Mouse (Mus musculus): Measurements from ENCODE around the gene Synpo2l. TPM values are rescaled to one million over a fixed set of nuclear protein-coding genes. Genes with fewer than 3 reads are reported as not detected.

Gene Synpo2l
- polyA plus RNA-seq, 1 experiment from 2014 or later: 0.41 TPM

DNA sequence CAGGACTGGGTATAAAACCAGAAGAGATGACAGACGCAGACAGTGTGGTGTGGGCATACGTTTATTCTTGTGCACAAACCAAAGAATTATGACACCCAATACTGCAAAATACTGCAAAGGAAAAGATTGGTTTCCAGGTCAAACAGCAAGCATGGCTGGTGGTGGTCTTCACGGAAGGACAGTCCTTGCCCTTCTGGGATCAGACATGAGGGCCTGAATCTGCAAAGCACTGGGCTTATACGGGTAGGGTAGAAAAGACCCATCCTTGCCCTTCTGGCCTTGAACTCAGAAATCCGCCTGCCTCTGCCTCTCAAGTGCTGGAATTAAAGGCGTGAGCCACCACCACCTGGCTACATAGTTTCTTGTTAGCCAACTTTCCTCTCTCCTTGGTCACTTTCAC lies 9.3 kb downstream of the Synpo2l start:
- no peak overlapping the region for H3K4me3 ChIP-seq (replicated peaks)
- H3K27ac ChIP-seq: no peak overlapping the region
- no peak overlapping the region for H3K4me2 ChIP-seq
- ATAC-seq (ENCODE audit: low read depth): no peak
- no peak overlapping the region for H3K9ac ChIP-seq
- peaks cover 29% of the 10 kb centered on the region for H3K27me3 ChIP-seq
- no peaks in the 10 kb centered on the region for H3K9me3 ChIP-seq (replicated peaks)
- H3K36me3 ChIP-seq: no peaks in the 10 kb centered on the region
- peaks cover 19% of the 10 kb centered on the region for H3K4me1 ChIP-seq (replicated peaks)
- 76% methylated on average over 6 of the region's 6 CpGs for WGBS (ENCODE audit: insufficient replicate concordance)
- no peak for DNase-seq

DNA sequence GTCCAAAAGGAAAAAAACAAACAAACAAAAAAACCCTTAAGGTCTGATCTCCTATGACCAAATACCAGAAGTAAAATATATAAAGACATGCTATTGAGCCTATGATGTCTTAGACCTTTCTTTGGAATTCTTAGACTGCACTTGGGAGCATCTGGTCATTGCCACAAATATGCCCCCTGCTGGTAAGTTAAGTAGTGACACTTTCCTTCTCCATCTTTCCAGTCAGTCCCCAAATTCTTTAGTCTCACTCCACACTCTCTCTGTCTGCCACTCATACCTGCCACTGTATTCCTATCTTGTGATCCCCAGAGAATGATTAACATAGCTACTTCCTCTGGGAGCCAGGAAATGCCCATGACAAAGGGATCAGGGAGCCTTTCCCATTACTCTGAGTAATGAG lies 9.8 kb downstream of the Synpo2l start:
- H3K36me3 ChIP-seq: no peaks in the 10 kb centered on the region
- peaks cover 23% of the 10 kb centered on the region for H3K27me3 ChIP-seq
- ATAC-seq (ENCODE audit: low read depth) (no peak), DNase-seq (no peak)
- H3K27ac ChIP-seq: no peak overlapping the region
- peaks cover 19% of the 10 kb centered on the region for H3K4me1 ChIP-seq (replicated peaks)
- H3K4me2 ChIP-seq: no peak overlapping the region
- no peaks in the 10 kb centered on the region for H3K9me3 ChIP-seq (replicated peaks)
- no peak overlapping the region for H3K4me3 ChIP-seq (replicated peaks)
- H3K9ac ChIP-seq: no peak overlapping the region

DNA sequence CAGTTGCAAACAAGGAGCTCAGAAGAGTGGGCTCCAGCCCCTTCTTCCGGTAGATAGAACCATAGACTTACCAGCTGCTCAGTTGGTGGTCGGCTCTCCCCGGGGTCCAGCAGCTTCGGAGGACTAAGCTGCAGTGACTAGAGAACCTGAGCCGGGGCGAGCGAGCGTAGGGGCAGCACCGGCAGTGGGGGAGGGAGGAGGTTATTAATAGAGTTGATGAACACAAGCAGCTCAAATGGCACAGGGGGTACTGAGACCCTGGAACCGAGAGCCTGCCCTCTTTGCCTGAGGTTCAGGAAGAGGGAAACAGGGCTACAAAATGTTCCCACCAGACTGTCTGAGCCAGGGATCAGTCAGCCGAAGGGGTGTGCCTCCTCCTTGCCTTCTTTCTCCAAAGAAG lies 11.8 kb downstream of the Synpo2l start, which contains the start of gene Myoz1:
Myoz1 (minus strand) TSS at position 180 of the 400 bp plus-strand sequence.
- H3K9ac ChIP-seq: no peak within 1 kb of the TSS
- WGBS (ENCODE audit: insufficient replicate concordance): 60% methylated on average over 11 of the region's 11 CpGs
- no peak for DNase-seq

GRCm38 (mm10) chr14:20655731-20656130 lies 12.4 kb downstream of the Synpo2l start:
- Histone ChIP-seq H3K9ac (no peak overlapping the region), H3K27ac (no peak overlapping the region), H3K4me1 (replicated peaks) (peaks cover 8% of the 10 kb centered on the region; the same call in 1 of the 2 replicates), H3K9me3 (replicated peaks) (no peaks in the 10 kb centered on the region), H3K27me3 (no peaks in the 10 kb centered on the region), H3K36me3 (no peaks in the 10 kb centered on the region), H3K4me2 (no peak overlapping the region), H3K4me3 (replicated peaks) (no peak overlapping the region)
- 61% methylated on average over 9 of the region's 9 CpGs for WGBS (ENCODE audit: insufficient replicate concordance)
- ATAC-seq (ENCODE audit: low read depth) (no peak), DNase-seq (no peak)

More for the DNA sequence above, 11.8 kb downstream of the Synpo2l start, which contains the start of gene Myoz1:
- Histone ChIP-seq H3K4me1 (replicated peaks) (peaks cover 13% of the 10 kb centered on the region), H3K27me3 (peaks cover 4% of the 10 kb centered on the region), H3K9me3 (replicated peaks) (no peaks in the 10 kb centered on the region), H3K27ac (no peak within 1 kb of the TSS), H3K36me3 (no peaks in the 10 kb centered on the region), H3K4me3 (replicated peaks) (no peak within 1 kb of the TSS), H3K4me2 (no peak within 1 kb of the TSS)
- no peak for ATAC-seq (ENCODE audit: low read depth)

- no peaks in the 10 kb centered on the region for H3K36me3 ChIP-seq
- H3K9ac ChIP-seq: no peak overlapping the region
- H3K4me1 ChIP-seq (replicated peaks): 0 out of 2 replicates have a peak, but pooled peaks cover 3% of the 10 kb centered on the region
- no peaks in the 10 kb centered on the region for H3K27me3 ChIP-seq
- no peak overlapping the region for H3K27ac ChIP-seq
- ATAC-seq (ENCODE audit: low read depth): no peak
- no peak overlapping the region for H3K4me3 ChIP-seq (replicated peaks)
- no peak overlapping the region for H3K4me2 ChIP-seq
- 61% methylated on average over 9 of the region's 9 CpGs for WGBS (ENCODE audit: insufficient replicate concordance)
- DNase-seq: no peak
- H3K9me3 ChIP-seq (replicated peaks): no peaks in the 10 kb centered on the region
These were observed 13.3 kb downstream of the Synpo2l start for GRCm38 (mm10) chr14:20654690-20655421.

DNA sequence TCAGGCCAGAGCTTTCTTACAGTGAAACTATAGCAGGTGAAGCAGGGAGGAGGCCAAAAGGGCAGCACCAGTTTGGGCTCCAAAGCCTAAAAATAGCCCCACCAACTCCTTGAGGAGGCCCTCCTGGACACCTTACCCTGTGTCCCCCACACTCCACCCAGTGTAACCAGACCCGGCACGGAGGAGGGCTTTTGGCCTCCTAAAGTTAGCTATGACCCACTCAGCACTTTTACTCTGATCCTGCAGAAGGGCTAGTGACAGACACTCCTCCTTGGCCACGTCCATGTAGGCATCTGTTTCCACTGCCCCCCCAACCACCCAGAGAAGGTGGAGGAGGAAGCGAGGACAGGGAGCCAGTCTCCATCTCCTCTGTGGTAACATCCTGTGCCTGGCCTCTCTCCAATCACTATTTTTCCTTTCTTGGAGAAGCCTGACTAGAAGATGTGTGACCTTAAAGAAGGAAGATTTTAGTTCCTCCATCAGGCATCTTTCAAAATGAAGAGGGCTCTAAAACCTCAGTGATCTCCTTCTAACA lies 16.4 kb downstream of the Synpo2l start:
- no peaks in the 10 kb centered on the region for H3K36me3 ChIP-seq
- H3K4me2 ChIP-seq: no peak overlapping the region
- WGBS (ENCODE audit: insufficient replicate concordance): 52% methylated on average over 4 of the region's 4 CpGs
- ATAC-seq (ENCODE audit: low read depth): no peak
- H3K27me3 ChIP-seq: no peaks in the 10 kb centered on the region
- no peak for DNase-seq
- no peak overlapping the region for H3K9ac ChIP-seq
- no peak overlapping the region for H3K27ac ChIP-seq
- peaks cover under 1% of the 10 kb centered on the region; the same call in 1 of the 2 replicates for H3K4me1 ChIP-seq (replicated peaks)
- no peaks in the 10 kb centered on the region for H3K9me3 ChIP-seq (replicated peaks)
- H3K4me3 ChIP-seq (replicated peaks): no peak overlapping the region

DNA sequence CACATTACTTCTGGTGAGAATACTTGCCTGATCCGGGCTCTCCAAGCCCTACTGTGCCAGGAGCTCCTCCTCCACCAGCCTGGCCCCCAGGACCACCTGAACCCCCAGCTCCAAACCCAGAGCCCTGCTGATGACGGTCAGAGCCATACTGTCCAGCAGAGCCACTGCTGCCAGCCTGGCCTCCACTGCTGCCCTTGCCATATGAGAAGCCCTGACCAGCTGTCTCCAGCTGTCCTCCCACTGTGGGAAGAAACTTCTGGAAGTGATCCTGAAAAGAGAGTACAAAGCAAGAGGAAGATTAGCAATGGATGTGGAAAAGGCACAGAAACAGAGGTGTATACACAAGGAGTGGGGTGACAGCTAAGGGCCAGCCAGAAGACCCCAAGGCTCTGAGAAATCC lies 17.2 kb downstream of the Synpo2l start:
- H3K36me3 ChIP-seq: no peaks in the 10 kb centered on the region
- H3K4me1 ChIP-seq (replicated peaks): peaks cover 7% of the 10 kb centered on the region; the same call in 1 of the 2 replicates
- no peak for ATAC-seq (ENCODE audit: low read depth)
- H3K27me3 ChIP-seq: no peaks in the 10 kb centered on the region
- 54% methylated on average over 2 of the region's 2 CpGs for WGBS (ENCODE audit: insufficient replicate concordance)
- no peak overlapping the region for H3K4me2 ChIP-seq
- H3K27ac ChIP-seq: no peak overlapping the region
- H3K9me3 ChIP-seq (replicated peaks): no peaks in the 10 kb centered on the region
- H3K4me3 ChIP-seq (replicated peaks): no peak overlapping the region
- DNase-seq: no peak
- no peak overlapping the region for H3K9ac ChIP-seq

GRCm38 (mm10) chr14:20646381-20646780 lies 21.8 kb downstream of the Synpo2l start:
- no peak overlapping the region for H3K27ac ChIP-seq
- no peaks in the 10 kb centered on the region for H3K27me3 ChIP-seq
- no peak for DNase-seq
- H3K4me2 ChIP-seq: no peak overlapping the region
- no peak overlapping the region for H3K4me3 ChIP-seq (replicated peaks)
- peak; percentile 68 for ATAC-seq (ENCODE audit: low read depth)
- no peaks in the 10 kb centered on the region for H3K36me3 ChIP-seq
- peaks cover 15% of the 10 kb centered on the region for H3K4me1 ChIP-seq (replicated peaks)
- H3K9me3 ChIP-seq (replicated peaks): no peaks in the 10 kb centered on the region
- no peak overlapping the region for H3K9ac ChIP-seq

DNA sequence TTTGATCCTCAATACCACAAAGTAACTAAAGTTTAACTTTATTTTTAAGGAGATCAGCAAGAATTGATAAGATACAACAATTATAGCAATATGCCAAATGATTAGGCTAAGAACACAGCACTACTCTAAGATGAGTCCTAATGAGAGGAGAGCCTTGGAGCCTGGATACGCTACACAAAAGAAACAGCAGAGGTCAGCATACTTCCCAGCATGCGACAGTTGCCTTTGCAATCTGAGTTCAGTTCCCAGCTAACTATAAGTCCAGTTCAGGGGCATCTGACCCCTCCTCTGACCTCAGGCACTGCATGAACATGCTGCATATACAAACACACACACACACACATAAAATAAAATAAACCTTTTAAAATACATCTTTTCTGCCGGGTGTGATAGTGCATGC lies 22.6 kb downstream of the Synpo2l start:
- no peaks in the 10 kb centered on the region for H3K27me3 ChIP-seq
- no peaks in the 10 kb centered on the region for H3K36me3 ChIP-seq
- no peak overlapping the region for H3K4me3 ChIP-seq (replicated peaks)
- no peak overlapping the region for H3K27ac ChIP-seq
- ATAC-seq (ENCODE audit: low read depth): no peak
- 44% methylated on average over 3 of the region's 3 CpGs for WGBS (ENCODE audit: insufficient replicate concordance)
- no peak for DNase-seq
- H3K4me1 ChIP-seq (replicated peaks): peaks cover 15% of the 10 kb centered on the region
- no peak overlapping the region for H3K9ac ChIP-seq
- H3K9me3 ChIP-seq (replicated peaks): no peaks in the 10 kb centered on the region
- H3K4me2 ChIP-seq: no peak overlapping the region

- Histone ChIP-seq H3K27me3 (no peaks in the 10 kb centered on the region), H3K4me3 (replicated peaks) (peak overlapping the region; percentile 81), H3K9me3 (replicated peaks) (no peaks in the 10 kb centered on the region), H3K4me2 (peak overlapping the region; percentile 90), H3K27ac (peak overlapping the region; percentile 90), H3K9ac (peak overlapping the region; percentile 87), H3K36me3 (no peaks in the 10 kb centered on the region), H3K4me1 (replicated peaks) (peaks cover 25% of the 10 kb centered on the region)
- 17% methylated on average over 10 of the region's 10 CpGs for WGBS (ENCODE audit: insufficient replicate concordance)
- no peak for ATAC-seq (ENCODE audit: low read depth)
- peak; percentile 21 for DNase-seq
These were observed 26.7 kb downstream of the Synpo2l start for GRCm38 (mm10) chr14:20641438-20641875.

DNA sequence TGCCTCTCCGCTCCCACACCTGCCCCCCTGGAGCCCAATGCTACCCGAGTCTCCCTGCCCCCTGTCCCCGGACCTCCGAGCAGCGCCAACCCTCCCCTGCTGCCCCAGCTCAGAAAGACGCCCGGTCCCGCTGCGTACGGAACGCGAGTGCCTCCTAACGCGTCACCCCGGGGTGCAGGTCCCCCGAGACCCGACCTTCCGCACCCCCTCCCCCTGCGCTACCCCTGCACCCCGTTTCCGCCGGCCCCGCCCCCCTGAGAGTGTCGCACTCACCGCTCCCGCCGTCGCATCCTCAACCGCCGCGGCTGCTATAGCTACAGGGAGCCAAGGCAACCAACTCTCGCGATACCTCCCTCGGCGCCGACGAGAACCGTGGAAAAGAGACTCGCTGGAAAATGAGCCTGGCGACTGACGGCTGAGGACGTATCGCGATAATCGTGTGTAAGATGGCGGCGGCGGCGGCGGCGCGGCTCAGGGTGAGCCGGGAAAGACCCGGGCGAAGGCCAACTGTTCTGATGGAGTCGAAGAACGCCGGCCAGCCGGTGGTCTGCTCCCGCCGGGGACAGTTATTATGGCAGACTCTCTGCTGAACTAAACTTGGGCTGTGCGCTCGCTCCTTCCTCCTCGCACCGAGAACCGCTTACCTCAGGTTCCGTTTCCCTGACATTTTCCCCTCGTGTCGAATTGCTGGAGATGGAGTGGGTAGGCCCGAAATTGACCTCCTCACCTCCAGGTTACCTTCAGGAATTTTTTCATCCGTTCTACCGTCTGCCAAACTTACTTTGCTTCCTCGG lies 27.3 kb downstream of the Synpo2l start, which contains the start of gene Usp54:
Usp54 (minus strand) TSS at position 420 of the 794 bp plus-strand sequence.
- Histone ChIP-seq H3K4me3 (replicated peaks) (peak within 1 kb of the TSS; percentile 81), H3K9me3 (replicated peaks) (no peaks in the 10 kb centered on the region), H3K4me1 (replicated peaks) (peaks cover 23% of the 10 kb centered on the region), H3K27me3 (no peaks in the 10 kb centered on the region), H3K4me2 (peak within 1 kb of the TSS; percentile 90), H3K27ac (peak within 1 kb of the TSS; percentile 90), H3K36me3 (no peaks in the 10 kb centered on the region), H3K9ac (peak within 1 kb of the TSS; percentile 87)
- DNase-seq: peak; percentile 96
- ATAC-seq (ENCODE audit: low read depth): peak; percentile 93
- WGBS (ENCODE audit: insufficient replicate concordance): under 1% methylated on average over 72 of the region's 73 CpGs
